Mouse (Mus musculus) G1E-ER4 (cell line): ENCODE data around the gene Arvcf. TPM values are rescaled to one million over a fixed set of nuclear protein-coding genes. Genes with fewer than 3 reads are reported as not detected.

Experiments
- GATA1 ChIP-seq: IDR thresholded peaks from one replicate; pipeline ENCODE4 v1.8.0; 2012; ENCODE audit warnings: low read length, inconsistent platforms
- polyA plus RNA-seq: library from polyadenylated mRNA; stranded (reverse); fragments of >175 nt; gene quantifications from 2 replicates; pipeline ENCODE4 v1.2.3, GENCODE M21; 2012

The Arvcf gene
- polyA plus RNA-seq, 1 experiment, result 49.1 TPM

DNA sequence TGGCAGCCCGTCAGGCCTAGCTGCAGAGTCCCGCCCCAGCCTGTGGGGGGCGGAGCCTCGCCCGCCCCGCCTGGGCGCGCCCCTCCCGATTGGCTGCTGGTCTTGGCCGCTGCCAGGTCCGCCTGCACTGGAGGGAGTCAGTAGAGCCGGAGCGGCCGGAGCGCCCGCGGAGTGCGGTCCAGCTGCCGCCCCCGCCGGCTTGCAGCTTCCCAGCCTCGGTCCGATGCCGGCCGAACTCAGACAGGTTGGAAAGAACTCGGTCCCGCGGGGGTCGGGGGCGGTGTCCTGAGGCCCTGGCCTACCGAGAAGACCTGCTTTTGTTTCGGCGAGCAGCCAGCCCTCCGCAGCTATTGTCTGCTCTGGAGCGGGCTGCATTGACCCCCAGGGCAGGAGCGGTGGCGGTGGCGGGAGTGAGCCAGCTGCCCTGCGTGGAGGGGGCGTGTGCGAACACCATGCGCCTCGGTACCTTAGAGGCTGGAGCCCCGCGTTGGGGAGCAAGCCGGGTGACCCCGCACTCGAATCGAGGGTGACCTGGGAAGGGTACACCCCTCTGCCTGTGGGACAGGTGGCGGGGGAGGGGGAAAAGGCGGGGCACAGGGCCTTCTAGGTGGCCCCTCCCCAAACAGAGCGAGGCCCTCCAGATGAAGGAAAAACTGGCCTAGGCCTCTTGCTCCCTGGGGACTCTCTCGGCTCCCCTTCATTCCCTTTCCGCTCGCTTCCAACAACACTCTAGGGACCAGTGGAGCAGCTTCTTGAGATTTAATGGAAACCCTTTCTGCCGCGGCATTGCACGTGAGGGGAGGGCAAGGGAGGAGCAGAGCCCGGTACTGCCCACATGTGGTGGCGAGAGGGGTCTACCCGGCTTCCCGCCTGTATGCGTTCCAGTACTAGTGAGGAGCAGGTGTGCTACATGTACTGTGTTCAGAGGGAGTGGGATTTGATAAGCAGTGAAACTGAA is 44.8 kb downstream of the Arvcf start:
- no peak for TF ChIP-seq GATA1

DNA sequence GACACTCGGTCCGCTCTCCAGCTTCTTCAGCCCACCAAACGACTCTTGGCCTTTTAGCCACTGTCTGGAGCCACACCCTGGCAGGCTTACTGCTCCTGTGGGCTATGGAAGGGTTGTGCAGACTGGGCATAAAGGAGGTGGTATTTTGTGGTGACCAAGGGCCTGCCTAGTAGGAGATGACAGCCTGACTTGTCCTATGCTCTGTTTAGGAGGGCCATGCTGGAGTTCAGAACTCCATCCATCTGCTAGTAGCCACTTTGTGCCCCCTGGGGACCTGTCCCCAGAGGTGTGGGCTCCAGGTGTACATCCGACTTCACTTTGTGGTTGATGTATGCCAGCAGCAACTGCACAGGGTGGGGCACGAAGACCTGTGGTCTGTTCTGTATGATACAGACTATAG is 45.6 kb downstream of the Arvcf start:
- no peak for TF ChIP-seq GATA1

DNA sequence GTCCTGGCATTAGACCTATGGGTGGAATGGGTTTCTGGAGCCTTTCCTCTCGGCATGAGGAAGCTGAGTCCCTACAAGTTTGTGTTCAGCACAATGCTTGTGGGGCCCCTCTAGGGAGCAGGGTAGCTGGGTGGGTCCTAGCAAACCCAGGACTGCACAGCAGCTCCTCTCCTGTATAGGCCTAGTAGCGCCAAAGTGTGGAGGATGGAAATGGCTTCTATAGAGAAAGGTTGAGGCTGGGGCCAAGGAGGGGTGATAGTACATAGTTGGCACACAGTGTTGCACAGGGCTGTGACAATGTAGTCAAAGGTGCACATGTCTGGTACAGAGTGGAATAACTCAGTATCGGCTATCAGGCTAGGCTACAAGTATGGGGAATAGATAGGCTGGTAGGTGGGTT is 46.1 kb downstream of the Arvcf start:
- no peak for TF ChIP-seq GATA1

DNA sequence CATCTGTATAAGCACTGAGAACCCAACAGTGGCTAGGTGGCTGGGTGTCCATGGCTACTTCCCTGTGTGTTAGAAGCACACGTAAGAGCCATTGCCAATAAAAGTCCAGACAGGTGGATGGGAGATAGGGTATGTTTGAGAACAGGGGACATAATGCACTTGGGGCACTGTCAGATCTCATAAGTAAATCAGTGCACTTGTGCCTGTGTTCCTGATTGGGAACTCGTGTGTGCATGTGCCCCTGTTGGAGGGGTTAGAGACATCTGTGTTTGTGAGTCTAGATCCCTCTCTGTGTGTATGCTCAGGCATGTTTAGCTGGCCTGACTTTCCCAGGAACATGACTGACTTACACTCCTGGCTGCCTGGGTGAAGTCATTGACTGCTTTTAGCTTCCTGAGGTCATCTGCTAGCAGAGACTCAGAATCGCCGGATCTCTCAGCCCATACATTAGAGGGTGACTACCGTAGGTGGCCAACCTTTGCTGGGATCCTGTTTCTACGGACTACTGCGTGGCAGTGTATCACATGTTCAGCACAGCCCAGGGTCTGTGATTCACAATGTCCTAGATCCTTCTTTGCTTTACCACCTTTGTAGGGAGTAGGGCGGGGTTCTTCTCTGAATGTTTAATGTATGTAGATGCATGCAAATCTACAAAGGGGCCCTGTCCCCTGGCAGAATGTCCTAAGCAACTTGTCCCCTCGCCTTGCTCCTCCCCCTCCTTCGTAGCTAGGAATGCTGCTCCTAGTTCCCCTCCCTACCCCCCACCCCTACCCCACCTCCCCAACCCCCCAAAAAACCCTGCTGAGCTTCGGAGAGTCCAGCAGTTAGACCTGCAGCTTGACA is 47.0 kb downstream of the Arvcf start:
- TF ChIP-seq GATA1, result no peak

DNA sequence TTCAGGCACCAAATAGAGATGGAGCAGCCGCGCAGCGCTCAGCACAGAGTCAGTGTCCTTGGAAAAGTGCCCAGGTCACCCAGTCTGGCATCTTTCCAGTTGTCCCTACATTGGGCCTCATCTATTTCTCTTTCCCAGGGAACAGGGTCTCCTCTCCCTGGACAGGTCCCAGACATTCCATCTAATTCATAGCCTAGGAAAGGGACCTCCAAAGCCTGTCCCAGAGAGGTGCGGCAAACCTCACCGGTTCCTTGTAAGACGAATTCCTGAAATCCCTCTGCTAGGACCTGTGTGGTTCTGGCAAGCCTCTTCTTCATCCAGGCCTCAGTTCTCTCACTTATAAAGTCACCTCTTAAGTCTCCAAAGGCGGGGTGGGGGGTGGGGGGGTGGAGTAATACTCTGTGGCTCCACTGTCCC is 47.6 kb downstream of the Arvcf start:
- TF ChIP-seq GATA1, result no peak

DNA sequence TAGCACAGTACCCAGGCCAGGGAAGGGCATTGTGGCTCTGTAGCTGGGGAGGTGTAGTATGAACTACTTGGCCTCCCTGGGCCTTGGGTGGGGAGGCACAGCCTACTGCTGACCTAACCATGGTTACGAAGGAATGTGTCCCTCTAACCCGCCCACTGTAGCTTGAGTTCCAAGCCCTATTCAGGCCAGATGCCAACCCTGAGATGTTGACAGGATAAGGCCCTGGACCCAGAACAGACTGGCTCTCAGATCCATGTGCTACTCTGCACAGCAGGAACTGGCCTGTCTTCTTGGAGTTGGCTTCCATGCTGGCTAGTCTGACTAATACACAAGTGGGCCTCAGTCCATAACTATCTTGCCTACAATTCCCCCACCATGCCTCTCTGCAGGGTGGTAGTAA is 48.2 kb downstream of the Arvcf start:
- no peak for TF ChIP-seq GATA1

DNA sequence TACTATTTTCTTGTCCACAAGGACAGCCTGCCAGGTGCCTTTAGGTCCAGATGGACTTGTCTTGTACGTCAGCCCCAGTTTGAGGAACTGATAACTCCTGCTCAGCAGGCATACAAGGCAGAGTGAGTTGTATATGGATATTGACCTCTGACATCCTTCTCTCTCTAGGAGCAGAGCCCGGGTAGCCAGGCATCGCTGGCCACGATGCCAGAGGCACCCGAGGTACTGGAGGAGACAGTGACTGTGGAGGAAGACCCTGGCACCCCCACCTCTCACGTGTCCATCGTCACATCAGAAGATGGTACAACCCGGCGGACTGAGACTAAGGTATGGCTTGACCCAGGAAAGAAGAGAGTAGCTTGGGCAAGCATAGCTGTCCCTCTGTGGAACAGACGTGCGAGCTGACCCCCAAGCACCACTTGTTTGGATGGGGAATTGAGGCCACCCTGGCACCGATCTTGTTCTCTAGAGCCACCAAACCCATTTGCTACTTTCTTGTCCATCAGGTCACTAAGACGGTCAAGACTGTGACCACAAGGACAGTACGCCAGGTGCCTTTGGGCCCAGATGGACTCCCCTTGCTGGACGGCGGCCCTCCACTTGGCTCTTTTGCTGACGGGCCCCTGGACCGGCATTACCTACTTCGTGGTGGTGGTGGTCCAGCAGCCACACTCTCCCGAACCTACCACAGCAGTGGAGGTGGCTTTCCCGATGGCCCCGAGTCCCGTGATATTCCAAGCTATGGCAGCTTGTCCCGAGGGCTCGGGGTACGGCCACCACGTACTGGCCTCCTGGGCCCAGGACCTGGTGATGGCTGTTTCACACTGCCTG is 49.0 kb downstream of the Arvcf start:
- no peak for TF ChIP-seq GATA1

DNA sequence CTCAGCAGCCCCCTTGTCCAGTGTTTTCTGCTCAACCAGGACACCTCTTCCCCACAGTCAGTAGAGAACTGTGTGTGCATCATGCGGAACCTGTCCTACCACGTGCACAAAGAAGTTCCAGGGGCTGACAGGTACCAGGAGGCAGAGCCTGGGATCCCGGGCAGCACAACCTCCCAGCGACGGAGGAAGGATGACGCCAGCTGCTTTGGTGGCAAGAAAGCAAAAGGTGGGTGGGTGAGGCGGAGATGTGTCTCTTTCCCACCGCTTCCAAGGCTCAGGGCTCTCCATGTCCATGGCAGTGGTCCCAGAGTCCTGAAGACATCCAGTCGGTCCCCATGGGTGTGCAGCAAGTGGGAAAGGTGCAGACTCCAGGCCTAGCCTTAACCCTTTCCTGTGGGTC is 52.0 kb downstream of the Arvcf start:
- TF ChIP-seq GATA1, result no peak

DNA sequence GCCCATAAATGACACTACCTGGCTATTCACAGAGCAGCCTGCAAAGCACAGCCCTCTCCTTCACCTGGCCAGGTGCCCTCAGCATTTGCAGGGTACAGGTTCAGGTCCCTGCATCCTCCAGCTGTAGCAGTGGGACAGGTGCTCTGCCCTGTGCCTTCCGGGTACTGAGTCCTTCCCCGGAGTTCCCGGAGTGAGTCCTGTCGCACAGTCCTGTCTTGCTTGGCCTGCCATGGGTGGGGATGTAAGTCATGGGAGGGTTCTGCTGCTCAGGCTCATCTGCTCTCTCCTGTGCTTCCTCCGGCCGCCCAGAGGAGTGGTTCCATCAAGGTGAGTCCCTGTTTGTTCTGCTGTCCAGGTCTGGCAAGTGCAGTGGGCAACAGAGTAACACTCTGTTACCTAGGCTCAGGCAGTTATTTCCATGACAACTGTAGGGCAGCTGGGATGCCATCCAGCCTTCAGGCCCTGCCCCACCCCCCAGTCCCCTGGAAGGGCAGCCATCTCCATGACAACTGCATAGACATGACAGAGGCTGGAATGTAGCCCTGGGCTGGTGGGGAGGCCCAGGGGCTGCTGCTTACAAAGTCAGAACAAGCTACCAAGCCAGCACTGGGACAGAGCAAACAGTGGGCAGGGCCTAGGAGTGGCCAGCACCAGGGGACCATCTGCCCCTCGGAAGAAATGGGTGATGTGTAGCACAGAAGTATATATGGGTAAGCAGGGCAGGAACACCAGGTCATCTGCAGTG is 52.7 kb downstream of the Arvcf start:
- no peak for TF ChIP-seq GATA1

DNA sequence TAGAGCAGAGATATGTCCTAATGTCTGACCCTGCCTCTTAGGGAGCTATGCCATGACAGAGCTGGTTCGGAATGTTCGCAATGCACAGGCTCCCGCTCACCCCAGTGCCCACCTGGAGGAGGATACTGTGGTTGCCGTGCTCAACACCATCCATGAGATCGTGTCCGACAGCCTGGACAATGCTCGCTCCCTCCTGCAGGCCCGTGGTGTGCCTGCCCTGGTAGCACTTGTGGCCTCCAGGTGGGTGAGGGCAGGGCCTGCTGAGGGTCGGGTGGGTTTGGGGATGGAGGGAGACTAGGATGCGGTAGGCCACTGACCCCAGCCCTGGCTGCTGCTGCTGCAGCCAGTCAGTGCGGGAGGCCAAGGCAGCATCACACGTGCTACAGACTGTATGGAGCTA is 55.3 kb downstream of the Arvcf start:
- TF ChIP-seq GATA1, result no peak

DNA sequence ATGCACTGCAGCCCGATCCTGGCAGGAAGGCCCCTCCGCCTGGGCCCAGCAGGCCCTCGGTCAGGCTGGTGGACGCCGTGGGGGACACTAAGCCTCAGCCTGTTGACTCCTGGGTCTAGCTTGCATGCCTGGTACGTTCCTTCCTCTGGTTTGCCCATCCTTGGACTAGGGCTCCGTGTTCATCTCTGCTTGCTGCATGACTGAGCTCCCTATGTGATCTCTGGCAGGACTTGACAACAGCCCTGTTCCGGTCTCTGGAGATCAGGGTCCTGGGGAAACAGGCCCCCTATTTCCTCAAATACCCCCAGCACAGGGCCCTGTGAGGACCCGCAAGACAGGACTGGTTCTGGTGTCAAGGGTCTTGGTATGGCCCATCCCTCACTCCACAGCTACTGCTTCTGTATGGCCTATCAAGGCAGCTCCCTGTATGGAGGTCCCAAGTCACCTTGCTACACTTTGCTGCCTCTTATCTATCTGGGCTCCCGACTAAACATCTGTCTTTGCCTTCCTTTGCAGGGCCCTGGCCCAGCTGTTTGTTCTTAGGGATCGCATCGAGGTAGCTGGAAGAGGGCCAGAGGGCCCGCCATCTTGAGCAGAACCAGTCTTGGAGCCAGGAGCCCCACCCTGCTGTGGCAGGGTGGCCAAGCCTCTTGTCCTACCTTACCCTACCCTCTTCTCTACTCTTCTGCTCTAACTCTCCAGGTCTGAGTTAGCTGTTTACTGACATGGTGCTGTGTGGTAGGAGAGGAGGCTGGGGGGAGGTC is 57.3 kb downstream of the Arvcf start:
- no peak for TF ChIP-seq GATA1

DNA sequence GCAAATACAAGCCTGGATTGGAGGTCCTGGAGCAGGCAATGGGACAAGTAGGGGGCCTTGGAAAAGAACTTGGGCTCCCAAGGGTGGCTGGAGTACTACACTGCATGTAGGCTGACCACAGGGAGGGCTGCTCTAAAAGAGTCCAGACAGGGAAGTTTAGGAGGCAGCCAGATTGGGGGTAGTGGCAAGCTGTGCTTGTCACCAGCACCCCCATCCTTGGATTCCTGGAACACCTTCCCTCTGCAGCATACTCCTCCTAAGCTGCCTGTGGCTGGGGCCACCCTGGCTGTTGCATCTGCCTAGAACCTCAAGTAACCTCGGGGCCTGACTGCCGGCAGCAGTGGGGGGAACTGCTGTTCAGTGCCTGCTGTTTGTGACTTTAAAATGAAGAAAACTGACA is 57.9 kb downstream of the Arvcf start:
- TF ChIP-seq GATA1, result no peak

DNA sequence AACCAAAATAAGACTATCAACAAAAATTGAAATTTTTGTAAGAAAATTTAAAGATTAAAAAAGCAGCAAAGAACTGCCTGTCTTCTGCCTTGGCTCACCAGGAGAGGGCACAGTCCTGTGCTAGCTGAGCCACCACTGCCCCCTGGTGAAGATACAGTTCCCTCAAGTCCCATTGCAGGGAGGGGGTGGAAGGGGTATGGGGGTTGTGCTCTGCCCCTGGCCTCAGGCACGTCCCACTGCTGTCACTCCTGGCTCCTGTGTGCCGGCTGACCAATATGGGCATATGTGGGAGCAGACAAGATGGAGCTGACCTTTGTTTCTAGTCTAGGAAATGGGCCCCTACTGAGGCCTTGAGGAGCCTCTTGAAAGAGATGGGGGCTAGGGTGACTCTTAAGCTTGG is 58.3 kb downstream of the Arvcf start:
- TF ChIP-seq GATA1, result no peak

DNA sequence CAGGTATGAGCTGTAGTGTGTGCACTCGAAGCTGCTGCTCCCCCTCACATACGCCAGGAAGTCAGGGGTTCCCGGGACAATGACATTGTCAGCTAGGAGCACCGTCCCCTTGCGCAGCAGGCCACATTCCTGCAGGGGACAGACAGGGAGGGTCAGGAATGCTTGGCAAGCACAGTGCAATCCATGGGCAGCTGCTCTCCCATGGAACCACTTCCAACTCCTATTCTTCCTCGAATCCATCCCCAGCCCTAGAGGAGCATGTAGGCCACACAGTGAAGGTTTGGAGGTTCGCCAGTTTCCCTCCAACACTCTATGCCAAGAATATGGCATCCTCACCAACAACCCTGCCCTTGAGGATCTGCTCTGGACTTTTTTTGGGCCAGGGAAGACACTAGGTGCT is 59.9 kb downstream of the Arvcf start:
- TF ChIP-seq GATA1, result no peak
